Mouse (Mus musculus): ENCODE data around the gene Rpp25. TPM values are rescaled to one million over a fixed set of nuclear protein-coding genes. Genes with fewer than 3 reads are reported as not detected.

The Rpp25 gene
- polyA plus RNA-seq, 1 experiment from 2014 or later = 15.2 TPM

Other genes starting within 250 kb of the Rpp25 start
- gene 1700017B05Rik, start 241.4 kb upstream of the Rpp25 start, polyA plus RNA-seq (2014; fragmentation: Nextera tagmentation; extraction: Ambion mirVana) = 10.1 and 10.6 TPM in 2 replicates
- gene Ppcdc, start 63.9 kb upstream of the Rpp25 start, polyA plus RNA-seq (2014; fragmentation: Nextera tagmentation; extraction: Ambion mirVana) = 18.5 and 21.1 TPM in 2 replicates
- 4.5 and 6.2 TPM in 2 replicates for gene Scamp5, start 36.0 kb upstream of the Rpp25 start, polyA plus RNA-seq (2014; fragmentation: Nextera tagmentation; extraction: Ambion mirVana)
- 1,689 and 1,756 TPM in 2 replicates for gene Cox5a, start 17.2 kb downstream of the Rpp25 start, polyA plus RNA-seq (2014; fragmentation: Nextera tagmentation; extraction: Ambion mirVana)
- gene Fam219b, start 33.5 kb downstream of the Rpp25 start, polyA plus RNA-seq (2014; fragmentation: Nextera tagmentation; extraction: Ambion mirVana) = 11.1 and 13.3 TPM in 2 replicates
- gene Mpi, start 48.7 kb downstream of the Rpp25 start, polyA plus RNA-seq (2014; fragmentation: Nextera tagmentation; extraction: Ambion mirVana) = 69.2 and 74.3 TPM in 2 replicates
- 56.5 and 58.7 TPM in 2 replicates for gene Scamp2, start 56.9 kb downstream of the Rpp25 start, polyA plus RNA-seq (2014; fragmentation: Nextera tagmentation; extraction: Ambion mirVana)
- 10.9 and 15.0 TPM in 2 replicates for gene Ulk3, start 85.4 kb downstream of the Rpp25 start, polyA plus RNA-seq (2014; fragmentation: Nextera tagmentation; extraction: Ambion mirVana)
- gene Cplx3, start 102.3 kb downstream of the Rpp25 start, polyA plus RNA-seq (2014; fragmentation: Nextera tagmentation; extraction: Ambion mirVana) = not detected in 2 replicates
- 0.12 TPM in 1 of 2 replicates, not detected in the other for gene Lman1l, start 116.7 kb downstream of the Rpp25 start, polyA plus RNA-seq (2014; fragmentation: Nextera tagmentation; extraction: Ambion mirVana)
- gene Csk, start 149.6 kb downstream of the Rpp25 start, polyA plus RNA-seq (2014; fragmentation: Nextera tagmentation; extraction: Ambion mirVana) = 13.1 and 14.9 TPM in 2 replicates
- gene Cyp1a2, start 179.7 kb downstream of the Rpp25 start, polyA plus RNA-seq (2014; fragmentation: Nextera tagmentation; extraction: Ambion mirVana) = not detected in 2 replicates
- gene Cyp1a1, start 183.9 kb downstream of the Rpp25 start, polyA plus RNA-seq (2014; fragmentation: Nextera tagmentation; extraction: Ambion mirVana) = 0.12 TPM in 1 of 2 replicates, not detected in the other
- 11.0 and 12.6 TPM in 2 replicates for gene Edc3, start 204.5 kb downstream of the Rpp25 start, polyA plus RNA-seq (2014; fragmentation: Nextera tagmentation; extraction: Ambion mirVana)